Mouse (Mus musculus): ENCODE measurements at regions not wholly inside any gene's neighbourhood (a gene's known extent, or its start where the extent isn't known, plus 50 kb on each side); places are given as distances from the start of the nearest gene placed in this dataset.

- no peaks in the 10 kb centered on the region for H3K36me3 ChIP-seq (ENCODE audit: control insufficient read depth, insufficient read depth, low read length)
- TF ChIP-seq CTCF (IDR thresholded peaks at IDR 0.05; ENCODE audit: extremely low read depth, insufficient read length, insufficient replicate concordance, low read depth, low read length), result no peak
- TF ChIP-seq POLR2A (IDR thresholded peaks at IDR 0.05; ENCODE audit: low read depth, low read length), result no peak
- no peaks in the 10 kb centered on the region for H3K27me3 ChIP-seq (ENCODE audit: control insufficient read depth, insufficient read depth, low read length)
- H3K27ac ChIP-seq (ENCODE audit: insufficient read depth, low read depth, low read length), result no peak overlapping the region
- no peak overlapping the region for H3K4me3 ChIP-seq (ENCODE audit: low read depth, low read length)
- 76% methylated on average over 5 of the region's 5 CpGs for WGBS
- peaks cover 5% of the 10 kb centered on the region; the same call in 1 of the 2 replicates for H3K4me1 ChIP-seq (ENCODE audit: control insufficient read depth, insufficient read depth, insufficient read length, low read length)
These were observed 206.0 kb upstream of the Pou3f3 start for GRCm38 (mm10) chr1:42489563-42489962.

DNA sequence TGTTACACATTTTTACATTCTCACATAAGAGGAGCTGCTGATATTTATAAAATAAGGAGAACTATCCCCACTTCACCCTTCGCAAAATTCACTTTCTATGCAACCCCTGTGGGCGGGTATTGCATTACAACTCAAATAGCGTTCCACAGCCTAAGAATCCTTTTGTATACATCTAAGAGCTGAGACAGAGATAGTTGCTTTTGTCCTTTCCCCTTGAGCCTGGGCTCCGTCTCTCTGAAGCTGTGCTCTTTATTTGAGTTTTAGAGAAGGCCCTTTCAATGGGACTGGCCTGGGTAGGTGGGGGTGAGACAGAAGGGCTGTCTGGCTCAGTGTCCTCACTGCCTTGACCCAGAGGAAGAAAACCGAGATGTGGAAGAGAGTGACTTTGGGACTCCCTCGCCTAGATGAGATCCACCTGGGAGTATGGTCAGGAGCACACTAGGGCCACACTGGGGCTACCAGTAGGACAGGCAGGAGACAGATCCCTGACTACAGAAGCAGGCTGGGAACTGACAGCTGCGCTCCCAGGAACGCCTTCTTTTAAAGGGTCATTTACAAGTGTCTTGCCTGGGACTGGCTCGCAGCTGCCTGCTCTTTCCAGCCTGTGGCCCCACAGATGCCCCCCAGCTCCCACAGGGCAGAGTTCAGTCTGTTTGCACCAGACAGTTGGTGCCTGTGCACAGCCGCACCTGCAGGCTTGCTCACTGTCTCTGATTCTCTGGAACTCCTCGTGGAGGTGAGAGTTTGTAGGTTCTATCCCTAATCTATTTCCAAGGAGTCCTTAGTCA lies 204.5 kb upstream of the Pou3f3 start:
- WGBS, result 36% methylated on average over 11 of the region's 11 CpGs
- H3K4me3 ChIP-seq (ENCODE audit: low read depth, low read length), result peak overlapping the region; percentile 54

DNA sequence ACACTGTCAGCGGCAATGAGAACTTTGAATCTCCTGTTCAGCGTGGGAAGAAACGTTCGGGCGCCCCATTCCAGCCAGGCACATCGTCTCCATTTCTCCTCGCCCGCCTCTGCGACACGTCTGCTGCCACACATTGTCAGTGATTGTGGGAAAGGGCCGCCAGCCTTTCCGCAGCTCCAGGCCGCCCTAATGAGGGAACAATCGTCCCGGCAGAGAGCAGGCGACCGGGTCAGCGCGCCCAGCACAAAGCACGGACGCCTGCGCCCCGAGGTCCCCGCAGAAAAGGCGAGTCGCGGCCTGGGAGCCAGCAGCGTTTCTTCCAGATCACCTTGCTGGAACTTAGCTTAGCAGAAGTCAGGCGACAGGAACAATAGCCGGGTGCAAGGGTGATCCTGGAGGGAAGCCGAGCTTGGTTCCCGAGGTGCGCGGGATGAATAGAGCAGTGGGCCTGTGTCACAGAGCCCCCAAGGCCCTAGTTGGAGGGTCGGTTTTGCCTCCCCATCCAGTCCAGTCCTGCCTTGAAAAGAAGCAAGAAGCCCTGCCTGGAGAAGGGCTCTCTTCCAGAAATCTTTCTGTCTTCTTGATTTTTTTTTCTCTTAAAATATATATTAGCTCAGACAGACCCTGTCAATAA lies 203.8 kb upstream of the Pou3f3 start:
- WGBS, result 3% methylated on average over 35 of the region's 35 CpGs
- peak overlapping the region; percentile 54 for H3K4me3 ChIP-seq (ENCODE audit: low read depth, low read length)
- TF ChIP-seq POLR2A (IDR thresholded peaks at IDR 0.05; ENCODE audit: low read depth, low read length) (no peak), CTCF (IDR thresholded peaks at IDR 0.05; ENCODE audit: extremely low read depth, insufficient read length, insufficient replicate concordance, low read depth, low read length) (no peak)
- H3K27me3 ChIP-seq (ENCODE audit: control insufficient read depth, insufficient read depth, low read length), result no peaks in the 10 kb centered on the region
- peaks cover 7% of the 10 kb centered on the region for H3K4me1 ChIP-seq (ENCODE audit: control insufficient read depth, insufficient read depth, insufficient read length, low read length)
- H3K27ac ChIP-seq (ENCODE audit: insufficient read depth, low read depth, low read length), result no peak overlapping the region
- no peaks in the 10 kb centered on the region for H3K36me3 ChIP-seq (ENCODE audit: control insufficient read depth, insufficient read depth, low read length)

More for the DNA sequence above, 204.5 kb upstream of the Pou3f3 start:
- Histone ChIP-seq H3K27ac (ENCODE audit: insufficient read depth, low read depth, low read length) (no peak overlapping the region), H3K36me3 (ENCODE audit: control insufficient read depth, insufficient read depth, low read length) (no peaks in the 10 kb centered on the region), H3K4me1 (ENCODE audit: control insufficient read depth, insufficient read depth, insufficient read length, low read length) (peaks cover 5% of the 10 kb centered on the region; the same call in 1 of the 2 replicates), H3K27me3 (ENCODE audit: control insufficient read depth, insufficient read depth, low read length) (no peaks in the 10 kb centered on the region)
- TF ChIP-seq CTCF (IDR thresholded peaks at IDR 0.05; ENCODE audit: extremely low read depth, insufficient read length, insufficient replicate concordance, low read depth, low read length) (no peak), POLR2A (IDR thresholded peaks at IDR 0.05; ENCODE audit: low read depth, low read length) (no peak)

DNA sequence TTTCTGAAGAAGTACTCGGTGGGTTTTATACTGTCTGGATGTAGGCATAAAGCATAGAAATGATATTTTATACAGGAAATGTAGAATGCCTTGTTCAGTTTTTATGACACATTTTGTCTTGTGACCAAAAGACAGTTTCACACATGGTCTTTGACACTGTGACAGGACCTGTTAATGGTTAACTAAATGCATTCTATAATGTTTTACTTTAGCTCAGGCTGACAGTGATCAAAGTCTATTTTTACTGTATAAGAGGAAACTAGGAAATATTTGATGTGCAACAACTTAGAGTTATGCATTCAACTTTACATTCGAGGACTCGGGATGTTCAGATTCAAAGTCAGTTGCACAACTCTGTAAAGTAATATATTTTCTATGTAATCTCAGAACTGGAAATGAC lies 199.5 kb upstream of the Pou3f3 start:
- TF ChIP-seq CTCF (IDR thresholded peaks at IDR 0.05; ENCODE audit: extremely low read depth, insufficient read length, insufficient replicate concordance, low read depth, low read length) (no peak), POLR2A (IDR thresholded peaks at IDR 0.05; ENCODE audit: low read depth, low read length) (no peak)
- no peaks in the 10 kb centered on the region for H3K36me3 ChIP-seq (ENCODE audit: control insufficient read depth, insufficient read depth, low read length)
- peaks cover 6% of the 10 kb centered on the region for H3K4me1 ChIP-seq (ENCODE audit: control insufficient read depth, insufficient read depth, insufficient read length, low read length)
- 29% methylated on average over 3 of the region's 3 CpGs for WGBS
- no peaks in the 10 kb centered on the region for H3K27me3 ChIP-seq (ENCODE audit: control insufficient read depth, insufficient read depth, low read length)
- H3K4me3 ChIP-seq (ENCODE audit: low read depth, low read length), result no peak overlapping the region
- H3K27ac ChIP-seq (ENCODE audit: insufficient read depth, low read depth, low read length), result peak overlapping the region; percentile 35; the same call in 1 of the 2 replicates

GRCm38 (mm10) chr1:42496433-42496832 lies 199.1 kb upstream of the Pou3f3 start:
- 28% methylated on average over 6 of the region's 6 CpGs for WGBS
- Histone ChIP-seq H3K36me3 (ENCODE audit: control insufficient read depth, insufficient read depth, low read length) (no peaks in the 10 kb centered on the region), H3K27ac (ENCODE audit: insufficient read depth, low read depth, low read length) (peak overlapping the region; percentile 35; the same call in 1 of the 2 replicates), H3K4me3 (ENCODE audit: low read depth, low read length) (no peak overlapping the region), H3K27me3 (ENCODE audit: control insufficient read depth, insufficient read depth, low read length) (no peaks in the 10 kb centered on the region), H3K4me1 (ENCODE audit: control insufficient read depth, insufficient read depth, insufficient read length, low read length) (peaks cover 2% of the 10 kb centered on the region)
- TF ChIP-seq CTCF (IDR thresholded peaks at IDR 0.05; ENCODE audit: extremely low read depth, insufficient read length, insufficient replicate concordance, low read depth, low read length), result no peak
- no peak for TF ChIP-seq POLR2A (IDR thresholded peaks at IDR 0.05; ENCODE audit: low read depth, low read length)

GRCm38 (mm10) chr1:42498901-42499300 lies 196.7 kb upstream of the Pou3f3 start:
- Histone ChIP-seq H3K27ac (ENCODE audit: insufficient read depth, low read depth, low read length) (no peak overlapping the region), H3K4me3 (ENCODE audit: low read depth, low read length) (no peak overlapping the region), H3K27me3 (ENCODE audit: control insufficient read depth, insufficient read depth, low read length) (no peaks in the 10 kb centered on the region), H3K4me1 (ENCODE audit: control insufficient read depth, insufficient read depth, insufficient read length, low read length) (peaks cover 2% of the 10 kb centered on the region), H3K36me3 (ENCODE audit: control insufficient read depth, insufficient read depth, low read length) (no peaks in the 10 kb centered on the region)
- WGBS, result 80% methylated on average over 7 of the region's 7 CpGs
- no peak for TF ChIP-seq POLR2A (IDR thresholded peaks at IDR 0.05; ENCODE audit: low read depth, low read length)
- TF ChIP-seq CTCF (IDR thresholded peaks at IDR 0.05; ENCODE audit: extremely low read depth, insufficient read length, insufficient replicate concordance, low read depth, low read length), result no peak

DNA sequence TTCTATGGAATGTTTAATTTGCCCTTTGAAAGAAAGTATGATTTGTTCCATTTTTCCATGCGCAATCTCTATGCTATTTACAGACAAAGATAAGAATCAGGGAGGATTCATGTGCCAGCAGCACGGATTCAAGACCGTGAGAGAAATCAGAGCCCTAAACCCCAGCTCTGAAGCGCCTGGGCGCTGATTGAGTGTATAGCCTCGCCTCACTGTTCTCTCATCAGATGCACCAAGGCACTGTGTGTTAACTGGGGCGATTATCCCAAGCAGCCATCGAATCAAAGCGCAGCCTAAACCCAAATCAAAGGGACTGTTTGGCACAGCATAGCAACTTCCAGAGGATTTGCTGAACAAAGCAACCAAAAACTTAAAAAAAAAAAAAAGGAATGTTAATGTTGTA lies 191.1 kb upstream of the Pou3f3 start:
- TF ChIP-seq POLR2A (IDR thresholded peaks at IDR 0.05; ENCODE audit: low read depth, low read length), result no peak
- TF ChIP-seq CTCF (IDR thresholded peaks at IDR 0.05; ENCODE audit: extremely low read depth, insufficient read length, insufficient replicate concordance, low read depth, low read length), result no peak
- WGBS, result 55% methylated on average over 9 of the region's 9 CpGs
- no peak overlapping the region for H3K27ac ChIP-seq (ENCODE audit: insufficient read depth, low read depth, low read length)
- H3K4me3 ChIP-seq (ENCODE audit: low read depth, low read length), result no peak overlapping the region
- H3K36me3 ChIP-seq (ENCODE audit: control insufficient read depth, insufficient read depth, low read length), result no peaks in the 10 kb centered on the region
- no peaks in the 10 kb centered on the region for H3K27me3 ChIP-seq (ENCODE audit: control insufficient read depth, insufficient read depth, low read length)
- peaks cover 4% of the 10 kb centered on the region; the same call in 1 of the 2 replicates for H3K4me1 ChIP-seq (ENCODE audit: control insufficient read depth, insufficient read depth, insufficient read length, low read length)

All from small intestine, adult 2 months (tissue).